Mouse (Mus musculus): ENCODE results near the gene Olfr995. TPM values are rescaled to one million over a fixed set of nuclear protein-coding genes. Genes with fewer than 3 reads are reported as not detected.

The Olfr995 gene
- total and polyA plus RNA-seq, 3 experiments: not detected

DNA sequence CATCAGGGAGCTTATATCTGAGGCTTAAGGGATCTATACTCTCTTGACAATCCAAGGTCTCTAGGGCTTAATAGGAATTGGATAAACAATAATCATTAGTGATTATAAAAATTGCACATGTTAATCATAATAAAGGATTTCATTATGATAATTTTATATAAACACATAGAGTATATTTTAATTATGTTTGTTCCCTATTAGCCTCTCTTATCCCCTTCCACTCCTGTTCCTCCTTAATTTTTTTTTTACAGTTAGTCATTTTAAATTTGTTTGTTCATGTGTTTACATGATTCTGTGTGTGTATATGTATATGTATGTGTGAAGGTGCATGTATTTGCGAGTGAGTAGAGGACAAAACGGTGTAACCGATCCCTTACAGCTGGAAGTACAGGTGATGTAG is 7.1 kb downstream of the Olfr995 start, which contains the start of gene Olfr994:
Olfr994 (minus strand) TSS at position 101 of the 400 bp plus-strand sequence.
- no peak for DNase-seq (ENCODE audit: extremely low read depth)
- Histone ChIP-seq H3K4me1 (ENCODE audit: control insufficient read depth in 1 of 2, insufficient read depth in 2 of 2) (no peaks in the 10 kb centered on the region), H3K4me2 (ENCODE audit: insufficient read depth, low read depth, poor library complexity, severe bottlenecking) (no peak within 1 kb of the TSS), H3K79me2 (replicated peaks; ENCODE audit: control insufficient read depth, extremely low read depth, insufficient read depth, poor library complexity, severe bottlenecking) (no peaks in the 10 kb centered on the region), H3K9me3 (replicated peaks; ENCODE audit: low read length) (no peaks in the 10 kb centered on the region), H3K27me3 (replicated peaks) (no peaks in the 10 kb centered on the region), H3K27ac (ENCODE audit: insufficient read depth, low read depth) (no peak within 1 kb of the TSS), H3K4me3 (replicated peaks in 1 of 3; ENCODE audit: low read depth in 2 of 3, low read length in 2 of 3, poor library complexity in 1 of 3) (no peak within 1 kb of the TSS), H3K9ac (ENCODE audit: insufficient read depth, low read depth) (no peak within 1 kb of the TSS), H3K36me3 (replicated peaks in 1 of 2; ENCODE audit: control insufficient read depth in 1 of 2, insufficient read depth in 1 of 2, low read length in 1 of 2) (no peaks in the 10 kb centered on the region)
- in situ Hi-C loops (cut with MboI; ENCODE audit: low pct_ligation_motif_present, low pct_unique_long_range_greater_than_20kb, low sequenced_read_pairs) (no loop called here), dilution Hi-C loops (cut with MboI; ENCODE audit: extremely low pct_ligation_motif_present, extremely low pct_unique_long_range_greater_than_20kb, low sequenced_read_pairs) (no loop called here)
- TF ChIP-seq GABPA (IDR thresholded peaks at IDR 0.05; ENCODE audit: insufficient replicate concordance, low read depth, low read length) (no peak), MXI1 (IDR thresholded peaks at IDR 0.05; ENCODE audit: low read depth, low read length) (no peak), ZNF384 (IDR thresholded peaks at IDR 0.05; ENCODE audit: low read depth, low read length) (no peak), MAZ (IDR thresholded peaks at IDR 0.05; ENCODE audit: low read depth, low read length) (no peak)

DNA sequence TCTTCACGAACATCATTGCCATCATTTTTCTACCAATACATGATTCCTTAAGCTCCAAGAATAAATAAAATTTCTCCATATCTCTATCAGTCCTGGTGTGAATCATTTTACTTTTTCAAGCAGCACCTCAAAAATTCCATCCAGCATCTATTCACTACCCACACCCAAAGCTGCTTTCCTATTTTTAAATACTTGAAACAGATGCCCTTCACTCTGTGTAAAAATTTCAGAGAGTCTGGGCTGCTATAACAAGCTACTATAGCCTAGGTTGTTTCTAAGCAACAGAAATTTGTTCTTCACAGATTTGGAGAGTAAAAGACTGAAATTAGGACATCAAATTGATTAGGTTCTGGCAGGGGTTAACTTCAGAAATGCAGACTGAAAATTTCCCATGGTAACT is 17.5 kb downstream of the Olfr995 start:
- in situ Hi-C loops (cut with MboI; ENCODE audit: low pct_ligation_motif_present, low pct_unique_long_range_greater_than_20kb, low sequenced_read_pairs) (no loop called here), dilution Hi-C loops (cut with MboI; ENCODE audit: extremely low pct_ligation_motif_present, extremely low pct_unique_long_range_greater_than_20kb, low sequenced_read_pairs) (no loop called here)
- Histone ChIP-seq H3K79me2 (replicated peaks; ENCODE audit: control insufficient read depth, extremely low read depth, insufficient read depth, poor library complexity, severe bottlenecking) (no peaks in the 10 kb centered on the region), H3K4me3 (replicated peaks in 1 of 3; ENCODE audit: low read depth in 2 of 3, low read length in 2 of 3, poor library complexity in 1 of 3) (no peak overlapping the region), H3K4me1 (ENCODE audit: control insufficient read depth in 1 of 2, insufficient read depth in 2 of 2) (no peaks in the 10 kb centered on the region), H3K36me3 (replicated peaks in 1 of 2; ENCODE audit: control insufficient read depth in 1 of 2, insufficient read depth in 1 of 2, low read length in 1 of 2) (no peaks in the 10 kb centered on the region), H3K27ac (ENCODE audit: insufficient read depth, low read depth) (no peak overlapping the region), H3K9me3 (replicated peaks; ENCODE audit: low read length) (no peaks in the 10 kb centered on the region), H3K4me2 (ENCODE audit: insufficient read depth, low read depth, poor library complexity, severe bottlenecking) (no peak overlapping the region), H3K9ac (ENCODE audit: insufficient read depth, low read depth) (no peak overlapping the region), H3K27me3 (replicated peaks) (peaks cover under 1% of the 10 kb centered on the region)
- DNase-seq (ENCODE audit: extremely low read depth): no peak
- TF ChIP-seq TBP (conservative IDR thresholded peaks at IDR 0.05; ENCODE audit: low read depth, low read length): no peak
- TF ChIP-seq JUND (conservative IDR thresholded peaks at IDR 0.05; ENCODE audit: low read depth, low read length): no peak
- TF ChIP-seq CTCF (conservative IDR thresholded peaks at IDR 0.05 in 1 of 2, IDR thresholded peaks at IDR 0.05 in 1 of 2; ENCODE audit: low read depth in 2 of 2, low read length in 2 of 2): no peak
- TF ChIP-seq MXI1 (IDR thresholded peaks at IDR 0.05; ENCODE audit: low read depth, low read length): no peak
- TF ChIP-seq E2F4 (IDR thresholded peaks at IDR 0.05; ENCODE audit: insufficient replicate concordance, low read depth, low read length): no peak
- no peak for TF ChIP-seq SMC3 (IDR thresholded peaks at IDR 0.05; ENCODE audit: low read depth, low read length)
- no peak for TF ChIP-seq MYC (IDR thresholded peaks at IDR 0.05; ENCODE audit: low read depth, low read length)
- no peak for TF ChIP-seq NELFE (IDR thresholded peaks at IDR 0.05; ENCODE audit: low read depth, low read length)
- TF ChIP-seq ZNF384 (IDR thresholded peaks at IDR 0.05; ENCODE audit: low read depth, low read length): no peak
- no peak for TF ChIP-seq IRF4 (IDR thresholded peaks at IDR 0.05; ENCODE audit: low read depth, low read length)
- TF ChIP-seq JUN (IDR thresholded peaks at IDR 0.05; ENCODE audit: insufficient read depth, low read depth, low read length): no peak
- no peak for TF ChIP-seq RAD21 (IDR thresholded peaks at IDR 0.05; ENCODE audit: low read depth, low read length)
- no peak for TF ChIP-seq MEF2A (IDR thresholded peaks at IDR 0.05; ENCODE audit: borderline replicate concordance, low read depth, low read length)
- no peak for TF ChIP-seq NRF1 (IDR thresholded peaks at IDR 0.05; ENCODE audit: low read depth, low read length)
- TF ChIP-seq SIN3A (IDR thresholded peaks at IDR 0.05; ENCODE audit: low read length): no peak

All from CH12.LX (cell line).